Mouse (Mus musculus) liver, embryonic 16.5 days (tissue): ENCODE results near the gene Tcf7l2. TPM values are rescaled to one million over a fixed set of nuclear protein-coding genes. Genes with fewer than 3 reads are reported as not detected.
A peak's percentile ranks its signal among the peaks of the same experiment; 100 is the strongest.

Source experiments
- ATAC-seq: fragments of 200-750 bp; cut with Nextera tagmentation; 2 replicates; pipeline ENCODE4 v1.8.0; 2017; ENCODE audit warnings: low read depth, mild to moderate bottlenecking, moderate number of reproducible peaks, moderate library complexity
- H3K27ac ChIP-seq: fragments of 300-500 bp; sonication (generic); 2 replicates; pipeline ENCODE4 v1.5.1; 2014; ENCODE audit warnings: mild to moderate bottlenecking, low read length
- H3K27me3 ChIP-seq: fragments of 300-500 bp; sonication (generic); 2 replicates; pipeline ENCODE4 v1.6.1; 2014; ENCODE audit warnings: low read depth, low read length, mixed read lengths; ENCODE audit not compliant: control insufficient read depth, insufficient read depth
- H3K36me3 ChIP-seq: fragments of 300-500 bp; sonication (generic); 2 replicates; pipeline ENCODE4 v1.6.1; 2014; ENCODE audit warnings: mild to moderate bottlenecking; ENCODE audit not compliant: control insufficient read depth, insufficient read depth
- H3K4me1 ChIP-seq: fragments of 300-500 bp; sonication (generic); 2 replicates; pipeline ENCODE4 v1.6.1; 2014; ENCODE audit warnings: low read depth, low read length, mixed read lengths; ENCODE audit not compliant: control insufficient read depth
- H3K4me2 ChIP-seq: fragments of 300-500 bp; sonication (generic); 2 replicates; pipeline ENCODE4 v1.6.1; 2014; ENCODE audit warnings: low read depth, low read length, mixed read lengths
- H3K4me3 ChIP-seq: fragments of 300-500 bp; sonication (generic); 2 replicates; pipeline ENCODE4 v1.5.1; 2014; ENCODE audit warnings: low read depth, mild to moderate bottlenecking, low read length
- H3K9ac ChIP-seq: fragments of 300-500 bp; sonication (generic); 2 replicates; pipeline ENCODE4 v1.6.1; 2014; ENCODE audit warnings: low read depth, low read length
- H3K9me3 ChIP-seq: fragments of 300-500 bp; sonication (generic); replicated peaks from 2 replicates; pipeline ENCODE4 v1.6.1; 2016; ENCODE audit warnings: low read length; ENCODE audit not compliant: control insufficient read depth
- WGBS: fragments of 180-500 bp; shearing (Covaris S2); extraction: QIAGEN DNeasy Blood & Tissue Kit; methylation state at CpG from one replicate; pipeline ENCODE4 v1.1.7; 2014; ENCODE audit not compliant: insufficient replicate concordance; 5-methylcytosine and 5-hydroxymethylcytosine counted together
- polyA plus RNA-seq: library from polyadenylated mRNA; unstranded; fragments of >200 nt; fragmentation: Nextera tagmentation; extraction: Ambion mirVana; gene quantifications from 2 replicates; pipeline ENCODE4 v1.2.1, GENCODE M21; 2015

Gene Tcf7l2
- 16.5 and 20.7 TPM in 2 replicates for polyA plus RNA-seq

DNA sequence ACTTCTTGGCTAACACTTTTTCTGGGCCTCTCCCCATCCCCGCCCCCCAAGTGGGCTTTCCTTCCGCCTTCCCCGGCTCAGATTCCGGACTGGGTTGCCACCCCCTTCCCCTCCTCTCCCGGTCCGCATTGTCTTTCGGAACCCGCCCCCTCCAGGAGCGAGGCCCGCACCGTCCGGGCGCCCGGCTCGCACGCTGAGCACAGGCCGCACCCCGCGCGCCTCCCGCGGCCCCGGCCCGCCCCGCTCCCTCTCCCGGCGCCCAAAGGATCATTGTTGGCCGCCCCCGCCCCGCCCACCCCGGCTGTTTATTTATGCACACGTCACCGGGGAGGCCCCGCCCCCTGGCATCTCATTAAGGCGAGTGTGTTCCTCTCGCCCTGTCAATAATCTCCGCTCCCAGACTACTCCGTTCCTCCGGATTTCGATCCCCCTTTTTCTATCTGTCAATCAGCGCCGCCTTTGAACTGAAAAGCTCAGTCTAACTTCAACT, at the start of gene Tcf7l2:
Tcf7l2 (plus strand) TSS at position 382 of the 490 bp plus-strand sequence.
- no peaks in the 10 kb centered on the region for H3K9me3 ChIP-seq
- H3K4me2 ChIP-seq: peak within 1 kb of the TSS; percentile 67
- H3K27me3 ChIP-seq: peaks cover 56% of the 10 kb centered on the region
- no peaks in the 10 kb centered on the region for H3K36me3 ChIP-seq
- H3K4me3 ChIP-seq: peak within 1 kb of the TSS; percentile 66
- peak; percentile 85 for ATAC-seq
- peak within 1 kb of the TSS; percentile 81 for H3K27ac ChIP-seq
- H3K4me1 ChIP-seq: peaks cover 3% of the 10 kb centered on the region
- WGBS: under 1% methylated on average over 35 of the region's 42 CpGs
- H3K9ac ChIP-seq: peak within 1 kb of the TSS; percentile 66

DNA sequence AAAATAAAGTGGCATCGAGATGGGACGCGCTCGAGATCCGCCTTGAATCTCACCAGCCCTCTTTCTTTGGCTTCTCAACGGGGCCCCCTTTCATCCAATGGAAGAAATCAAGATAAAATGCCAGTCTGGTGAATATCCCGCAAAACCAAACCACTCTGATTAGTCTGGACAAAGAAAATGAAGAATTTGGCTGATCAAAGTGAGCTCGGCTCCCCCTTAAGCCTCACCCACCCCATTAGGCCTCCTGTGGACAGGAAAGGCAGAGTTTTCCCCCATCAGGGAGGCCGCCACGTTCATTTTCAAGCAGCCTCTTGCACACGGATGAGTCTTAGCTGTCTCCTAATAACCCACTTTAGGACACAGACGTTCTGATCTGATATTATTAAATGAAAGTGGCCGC, 47.0 kb upstream of the Tcf7l2 start:
- Histone ChIP-seq H3K4me3 (no peak overlapping the region), H3K27ac (no peak overlapping the region), H3K9me3 (no peaks in the 10 kb centered on the region), H3K4me1 (no peaks in the 10 kb centered on the region), H3K36me3 (no peaks in the 10 kb centered on the region), H3K27me3 (no peaks in the 10 kb centered on the region), H3K4me2 (no peak overlapping the region), H3K9ac (no peak overlapping the region)
- no peak for ATAC-seq
- WGBS: 37% methylated on average over 13 of the region's 13 CpGs

DNA sequence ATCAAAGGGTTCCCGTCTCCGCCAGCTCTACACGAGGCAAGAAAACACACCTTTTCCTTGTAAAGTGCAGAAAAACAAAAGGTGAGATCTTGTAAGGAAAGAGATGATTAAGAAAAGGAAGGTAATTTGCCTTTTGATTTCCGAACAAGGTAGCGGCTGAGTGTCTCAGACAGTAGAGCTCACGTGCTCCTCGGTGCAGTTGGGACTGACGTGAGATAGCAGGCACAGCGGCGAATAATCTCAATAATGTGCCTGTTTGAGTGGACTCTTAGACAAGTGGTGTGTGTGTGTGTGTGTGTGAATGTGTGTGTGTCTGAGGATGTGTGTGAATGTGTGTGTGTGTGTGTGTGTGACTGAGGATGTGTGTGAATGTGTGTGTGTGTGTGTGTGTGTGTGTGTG, 46.2 kb upstream of the Tcf7l2 start:
- H3K27me3 ChIP-seq: no peaks in the 10 kb centered on the region
- no peaks in the 10 kb centered on the region for H3K9me3 ChIP-seq
- H3K4me2 ChIP-seq: no peak overlapping the region
- H3K4me3 ChIP-seq: no peak overlapping the region
- no peaks in the 10 kb centered on the region for H3K36me3 ChIP-seq
- no peak overlapping the region for H3K27ac ChIP-seq
- no peak for ATAC-seq
- no peaks in the 10 kb centered on the region; the same call in 1 of the 2 replicates for H3K4me1 ChIP-seq
- WGBS: 63% methylated on average over 10 of the region's 10 CpGs
- H3K9ac ChIP-seq: no peak overlapping the region

DNA sequence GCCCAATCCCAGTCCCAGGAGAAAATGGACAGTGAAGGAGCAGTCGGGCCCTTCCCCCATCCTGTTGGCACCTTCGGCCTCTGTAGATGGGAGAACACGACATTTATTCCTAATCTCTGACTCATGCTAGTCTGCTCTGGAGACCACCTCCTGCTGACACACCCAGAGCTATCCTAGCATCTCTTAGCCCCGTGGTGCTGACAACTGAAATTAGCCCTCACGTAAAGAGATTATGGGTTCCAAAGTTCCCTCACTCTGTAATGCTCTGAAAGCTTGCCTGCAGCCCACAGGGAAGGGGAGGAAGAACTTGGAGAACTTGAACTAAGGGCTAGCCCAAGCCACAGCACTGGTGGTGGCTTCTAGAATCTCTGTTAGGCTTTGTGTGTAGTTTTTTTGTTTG, 42.7 kb upstream of the Tcf7l2 start:
- no peaks in the 10 kb centered on the region for H3K36me3 ChIP-seq
- H3K9me3 ChIP-seq: no peaks in the 10 kb centered on the region
- no peak overlapping the region for H3K4me3 ChIP-seq
- H3K27me3 ChIP-seq: no peaks in the 10 kb centered on the region
- no peak for ATAC-seq
- H3K9ac ChIP-seq: no peak overlapping the region
- no peak overlapping the region for H3K27ac ChIP-seq
- H3K4me2 ChIP-seq: no peak overlapping the region
- no peaks in the 10 kb centered on the region; the same call in 1 of the 2 replicates for H3K4me1 ChIP-seq
- WGBS: 42% methylated on average over 5 of the region's 5 CpGs

DNA sequence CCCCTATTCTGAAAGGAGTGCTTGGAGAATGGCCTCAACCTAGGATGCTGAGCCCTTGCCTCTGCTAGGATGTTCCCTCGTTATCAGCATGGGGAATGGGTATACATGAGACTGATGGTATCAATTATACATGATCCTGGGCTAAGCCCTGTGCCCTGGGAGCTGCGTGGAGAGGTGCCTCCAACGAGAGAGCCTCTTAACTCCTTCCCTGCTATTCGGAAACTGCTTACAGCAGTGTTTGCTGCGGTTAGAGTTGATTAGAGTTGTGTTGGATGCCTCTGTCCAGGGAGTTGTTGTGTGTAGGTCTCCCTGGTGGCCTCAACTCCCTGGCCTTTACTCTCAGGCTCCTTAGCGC, 41.4 kb upstream of the Tcf7l2 start:
- H3K4me3 ChIP-seq: no peak overlapping the region
- H3K9ac ChIP-seq: no peak overlapping the region
- H3K4me2 ChIP-seq: no peak overlapping the region
- H3K27me3 ChIP-seq: no peaks in the 10 kb centered on the region
- ATAC-seq: no peak
- peak overlapping the region; percentile 80 for H3K27ac ChIP-seq
- H3K9me3 ChIP-seq: no peaks in the 10 kb centered on the region
- 15% methylated on average over 6 of the region's 6 CpGs for WGBS
- no peaks in the 10 kb centered on the region for H3K36me3 ChIP-seq
- no peaks in the 10 kb centered on the region; the same call in 1 of the 2 replicates for H3K4me1 ChIP-seq

DNA sequence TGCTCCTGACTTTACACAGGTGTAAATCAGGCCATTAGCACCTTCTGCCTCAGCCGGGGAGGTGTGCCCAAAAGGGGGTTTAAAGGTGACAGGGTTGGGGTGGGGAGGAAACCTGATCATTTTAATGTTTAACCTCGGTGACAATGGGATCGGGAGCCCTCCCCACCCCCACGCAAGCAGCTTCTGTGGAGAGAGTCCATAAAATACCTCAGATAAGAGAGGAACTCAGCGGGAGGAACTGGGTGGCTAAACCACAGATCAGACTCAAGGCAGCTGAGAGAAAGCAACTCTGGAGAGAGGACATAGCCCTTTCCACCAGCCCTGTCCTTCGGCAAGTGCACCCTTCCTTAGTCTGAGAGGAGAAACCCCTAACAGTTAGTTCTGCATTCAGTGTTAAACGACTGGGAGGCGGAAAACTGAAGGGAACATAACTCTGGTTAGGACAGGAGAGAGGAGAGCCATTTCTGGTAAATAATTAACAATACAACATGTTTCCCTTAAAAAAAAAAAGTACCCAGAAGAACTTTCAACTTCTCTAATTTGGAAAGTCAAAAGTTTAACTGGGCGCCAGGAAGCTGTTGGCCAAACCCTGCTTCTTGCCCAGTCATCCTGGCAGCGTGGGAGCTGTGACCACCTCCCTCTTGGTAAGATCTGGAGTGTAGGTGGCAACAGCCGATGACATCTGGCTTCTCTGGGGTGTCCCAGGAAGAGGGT, 40.9 kb upstream of the Tcf7l2 start:
- no peaks in the 10 kb centered on the region for H3K27me3 ChIP-seq
- 1% methylated on average over 11 of the region's 11 CpGs for WGBS
- H3K9me3 ChIP-seq: no peaks in the 10 kb centered on the region
- peak; percentile 77 for ATAC-seq
- H3K4me3 ChIP-seq: no peak overlapping the region
- H3K4me1 ChIP-seq: no peaks in the 10 kb centered on the region; the same call in 1 of the 2 replicates
- no peaks in the 10 kb centered on the region for H3K36me3 ChIP-seq
- no peak overlapping the region for H3K9ac ChIP-seq
- H3K27ac ChIP-seq: peak overlapping the region; percentile 80
- peak overlapping the region; percentile 30 for H3K4me2 ChIP-seq

DNA sequence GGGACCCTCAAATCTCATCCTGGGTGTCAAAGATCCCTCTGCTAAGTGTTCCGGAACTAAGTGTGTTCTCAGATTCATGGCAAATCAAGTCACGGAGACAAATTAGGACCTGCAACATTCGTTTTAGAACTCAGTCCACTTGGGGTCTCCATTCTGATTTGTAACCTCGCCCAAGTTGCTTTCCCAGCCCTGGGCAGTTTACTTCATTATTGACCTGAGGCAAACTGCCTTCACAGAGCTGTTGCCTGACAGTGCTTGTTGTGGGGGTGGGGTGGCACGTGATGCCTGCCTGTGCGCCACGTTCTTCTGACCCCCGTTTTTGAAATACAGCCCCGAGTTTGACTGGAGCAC, 40.4 kb upstream of the Tcf7l2 start:
- ATAC-seq: peak; percentile 49

DNA sequence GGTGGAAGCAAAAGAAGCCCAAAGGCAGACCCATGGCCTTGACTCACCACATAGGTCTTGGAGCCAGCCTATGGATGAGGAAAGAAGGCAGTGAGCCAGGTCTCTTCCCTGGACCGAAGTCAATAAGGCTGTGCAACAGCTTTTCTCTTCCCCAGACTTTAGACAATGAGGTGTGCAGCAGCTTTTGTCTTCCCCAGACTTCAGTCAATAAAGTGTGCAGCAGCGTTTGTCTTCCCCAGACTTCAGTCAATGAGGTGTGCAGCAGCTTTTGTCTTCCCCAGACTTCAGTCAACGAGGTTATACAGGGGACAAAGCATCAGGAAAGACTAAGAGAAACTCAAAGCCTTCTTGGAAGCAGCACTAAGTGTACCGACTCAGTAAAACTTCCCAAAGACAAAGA, 39.5 kb upstream of the Tcf7l2 start:
- Histone ChIP-seq H3K36me3 (no peaks in the 10 kb centered on the region), H3K9ac (no peak overlapping the region), H3K27me3 (no peaks in the 10 kb centered on the region), H3K4me1 (no peaks in the 10 kb centered on the region; the same call in 1 of the 2 replicates), H3K4me3 (no peak overlapping the region), H3K27ac (no peak overlapping the region), H3K4me2 (no peak overlapping the region), H3K9me3 (no peaks in the 10 kb centered on the region)
- 62% methylated on average over 4 of the region's 4 CpGs for WGBS
- no peak for ATAC-seq

More for the DNA sequence above, 40.4 kb upstream of the Tcf7l2 start:
- H3K27me3 ChIP-seq: no peaks in the 10 kb centered on the region
- H3K9ac ChIP-seq: no peak overlapping the region
- 47% methylated on average over 9 of the region's 9 CpGs for WGBS
- no peaks in the 10 kb centered on the region; the same call in 1 of the 2 replicates for H3K4me1 ChIP-seq
- no peak overlapping the region for H3K4me3 ChIP-seq
- no peaks in the 10 kb centered on the region for H3K36me3 ChIP-seq
- no peaks in the 10 kb centered on the region for H3K9me3 ChIP-seq
- peak overlapping the region; percentile 0; the same call in 1 of the 2 replicates for H3K4me2 ChIP-seq
- peak overlapping the region; percentile 80 for H3K27ac ChIP-seq

DNA sequence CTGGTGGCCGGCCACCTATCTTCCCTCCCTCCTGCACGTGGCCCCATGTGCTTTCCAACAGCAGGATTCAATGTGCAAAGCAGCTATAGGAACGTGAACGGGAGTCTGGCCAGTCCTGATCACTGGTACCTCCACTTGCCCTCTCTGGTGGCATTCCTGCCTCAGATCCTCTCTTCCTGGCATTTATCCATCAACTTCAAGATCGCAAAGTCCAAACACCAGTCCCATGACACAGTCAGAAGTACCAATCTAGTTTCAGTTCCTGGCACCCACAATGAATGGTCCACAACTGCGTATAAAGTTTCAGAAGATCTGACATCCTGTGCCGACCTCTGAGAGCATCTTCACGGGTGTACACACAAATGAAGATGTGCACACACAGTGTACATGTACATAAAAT, 38.9 kb upstream of the Tcf7l2 start:
- H3K4me1 ChIP-seq: no peaks in the 10 kb centered on the region; the same call in 1 of the 2 replicates
- H3K9me3 ChIP-seq: no peaks in the 10 kb centered on the region
- H3K4me2 ChIP-seq: no peak overlapping the region
- H3K4me3 ChIP-seq: no peak overlapping the region
- H3K27me3 ChIP-seq: no peaks in the 10 kb centered on the region
- no peaks in the 10 kb centered on the region for H3K36me3 ChIP-seq
- H3K9ac ChIP-seq: no peak overlapping the region
- 63% methylated on average over 8 of the region's 8 CpGs for whole genome bisulfite sequencing
- no peak for ATAC-seq
- H3K27ac ChIP-seq: no peak overlapping the region
